Mouse (Mus musculus): Measurements from ENCODE around the gene Rora. TPM values are rescaled to one million over a fixed set of nuclear protein-coding genes. Genes with fewer than 3 reads are reported as not detected.

Gene Rora
- polyA plus RNA-seq (2012; rRNA removed): 15.5 and 18.1 TPM in 2 replicates

DNA sequence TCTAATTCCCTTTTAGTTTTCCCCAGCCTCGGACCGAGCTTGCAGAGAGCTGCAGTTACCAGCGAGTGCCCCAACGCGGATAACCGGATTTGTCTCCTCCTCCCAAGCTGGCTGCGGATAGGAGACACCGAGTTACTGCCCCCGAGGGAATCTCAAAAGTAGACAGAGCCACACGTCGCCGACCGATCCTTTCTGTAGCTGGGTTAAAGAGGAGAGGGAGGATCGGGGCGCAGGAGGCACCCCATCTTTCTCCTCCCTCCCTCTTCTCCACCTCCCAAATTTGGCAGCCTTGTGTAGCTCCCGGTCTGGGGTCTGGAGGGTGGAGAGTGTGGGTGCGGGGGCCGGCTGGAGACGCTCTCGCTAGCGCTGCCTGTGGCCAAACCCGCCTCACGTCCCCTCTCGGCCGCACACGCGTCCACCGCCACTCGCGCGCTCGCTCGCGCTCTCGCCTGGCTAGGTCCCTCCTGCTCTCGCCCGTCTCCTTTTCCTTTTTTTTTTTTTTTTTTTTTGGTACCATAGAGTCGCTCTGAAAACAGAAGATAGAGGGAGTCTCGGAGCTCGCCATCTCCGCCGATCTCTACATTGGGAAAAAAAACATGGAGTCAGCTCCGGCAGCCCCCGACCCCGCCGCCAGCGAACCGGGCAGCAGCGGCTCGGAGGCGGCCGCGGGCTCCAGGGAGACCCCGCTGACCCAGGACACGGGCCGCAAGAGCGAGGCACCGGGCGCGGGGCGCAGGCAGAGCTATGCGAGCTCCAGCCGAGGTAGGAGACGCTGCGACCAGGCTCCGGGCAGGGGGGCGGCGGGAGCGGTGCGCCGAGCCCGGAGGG lies at the start of gene Rora:
Gene Rora, plus strand, starts transcription at position 576 of the 828 bp plus-strand sequence.
- peak; percentile 20 to 56 for DNase-seq (ENCODE audit: extremely low spot score in 1 of 2, low spot score in 1 of 2)

DNA sequence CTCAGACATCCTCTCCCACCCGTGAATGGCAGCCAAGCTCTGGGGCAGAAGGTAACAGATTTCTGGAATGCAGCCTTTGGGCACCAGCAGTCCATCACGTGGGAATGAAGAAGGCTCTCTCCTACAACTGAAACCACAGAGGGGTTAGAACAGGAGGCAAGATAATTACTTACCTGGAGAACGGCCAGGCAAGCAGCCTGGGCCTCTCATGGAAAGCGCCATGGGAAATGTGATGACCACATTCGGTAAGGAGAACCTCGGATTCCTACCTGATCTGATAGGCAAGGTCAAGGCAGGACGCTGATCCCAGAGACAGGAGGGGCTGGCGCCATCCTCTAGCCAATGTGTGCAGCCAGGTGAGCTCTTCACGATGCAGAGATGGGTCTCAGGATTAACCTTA lies 39.6 kb upstream of the Rora start:
- no peak for DNase-seq (ENCODE audit: extremely low spot score in 1 of 2, low spot score in 1 of 2)

DNA sequence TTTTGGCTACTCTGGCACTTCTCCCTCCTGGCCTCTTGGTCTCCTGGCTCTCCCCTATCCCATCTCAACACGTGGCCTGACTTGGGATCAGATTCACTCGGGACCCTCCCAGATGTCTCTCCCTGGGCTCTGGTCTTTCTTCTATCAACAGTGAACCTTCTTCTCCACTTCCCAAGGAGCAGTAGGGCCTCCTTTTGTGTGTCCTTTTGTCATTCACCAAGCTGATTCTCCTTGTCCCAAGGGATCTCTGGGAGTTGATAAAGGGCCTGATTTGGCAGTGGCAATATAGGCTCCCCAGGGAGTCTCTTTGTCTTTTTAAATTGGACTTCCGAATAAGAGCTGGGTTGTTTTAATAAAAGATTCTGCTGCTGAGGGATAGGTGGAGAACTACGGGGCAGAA lies 36.5 kb upstream of the Rora start:
- DNase-seq (ENCODE audit: extremely low spot score in 1 of 2, low spot score in 1 of 2): no peak

DNA sequence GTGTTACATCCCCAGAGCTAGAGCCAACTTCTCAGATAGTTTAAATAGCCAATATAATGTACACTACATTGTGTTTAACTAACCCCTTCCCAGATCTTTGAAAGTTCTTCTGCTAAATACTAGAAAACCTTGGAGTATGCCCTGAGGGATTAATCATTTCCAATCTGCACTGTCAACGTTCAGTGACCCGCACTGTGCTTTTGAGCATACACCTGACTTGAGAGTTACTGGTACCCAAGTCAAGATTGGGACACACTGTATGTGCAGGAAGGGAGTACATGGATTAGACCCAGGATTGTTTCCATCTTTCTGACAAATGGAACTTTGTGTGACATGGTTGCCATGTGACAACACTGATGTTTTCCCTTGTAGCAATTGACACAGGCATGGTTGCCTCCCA lies 33.5 kb upstream of the Rora start:
- no peak for DNase-seq (ENCODE audit: extremely low spot score in 1 of 2, low spot score in 1 of 2)

DNA sequence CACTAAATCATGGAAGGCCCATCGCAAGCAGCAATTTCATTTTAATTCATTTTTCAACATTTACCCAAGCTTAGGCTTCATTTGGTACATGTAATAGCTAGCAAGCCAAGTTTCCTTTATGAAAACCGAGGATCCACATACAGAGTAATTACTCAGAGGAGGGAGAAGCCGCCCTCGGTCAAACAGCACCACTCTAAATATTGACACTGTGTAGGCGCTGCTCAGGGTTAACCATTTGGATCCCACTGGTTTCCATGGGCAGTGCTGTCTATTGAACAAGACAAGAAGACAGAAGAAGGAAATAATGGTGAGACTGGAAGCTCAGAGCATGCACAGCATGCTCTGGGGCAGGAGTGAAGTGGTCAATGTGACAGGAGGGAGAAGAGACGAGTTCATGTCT lies 33.1 kb upstream of the Rora start:
- DNase-seq (ENCODE audit: extremely low spot score in 1 of 2, low spot score in 1 of 2): no peak

DNA sequence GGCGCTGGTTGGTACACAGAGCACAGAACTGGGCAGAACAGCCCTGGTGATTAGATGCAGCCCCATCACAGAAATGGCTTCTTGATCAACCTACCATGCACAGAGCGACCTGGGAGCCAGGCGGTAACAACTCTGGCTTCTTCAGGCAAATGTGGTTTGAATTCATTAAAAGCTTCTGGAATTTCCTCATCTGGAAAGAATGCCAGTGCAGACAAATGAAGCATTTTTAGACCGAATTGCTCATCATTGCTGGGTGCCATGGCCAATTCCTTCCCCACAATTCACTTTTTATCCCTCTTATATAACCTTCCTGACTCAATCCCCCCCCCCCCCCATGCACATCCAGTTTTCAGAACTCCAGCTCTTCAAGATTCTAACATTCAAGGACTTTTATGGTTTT lies 28.6 kb upstream of the Rora start:
- no peak for DNase-seq (ENCODE audit: extremely low spot score in 1 of 2, low spot score in 1 of 2)

DNA sequence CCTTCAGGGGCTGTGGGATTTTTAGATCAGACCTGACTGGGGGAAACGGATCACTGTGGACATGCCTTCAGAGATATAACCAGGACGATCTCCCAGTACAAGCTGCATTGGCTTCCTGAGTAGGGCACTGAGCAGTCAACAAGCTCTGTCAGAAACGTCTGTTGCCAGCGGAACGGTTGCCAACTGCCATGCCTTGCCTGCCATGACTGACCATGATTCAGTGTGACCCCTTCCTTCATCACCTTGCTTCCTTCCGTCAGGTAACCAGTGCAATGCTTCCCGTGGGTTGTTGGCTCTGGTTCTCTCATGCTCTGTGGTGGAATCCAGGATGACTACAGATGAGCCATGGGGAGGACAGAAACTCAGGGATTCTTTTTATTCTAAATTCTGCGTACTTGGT lies 16.3 kb upstream of the Rora start:
- DNase-seq (ENCODE audit: extremely low spot score in 1 of 2, low spot score in 1 of 2): no peak

DNA sequence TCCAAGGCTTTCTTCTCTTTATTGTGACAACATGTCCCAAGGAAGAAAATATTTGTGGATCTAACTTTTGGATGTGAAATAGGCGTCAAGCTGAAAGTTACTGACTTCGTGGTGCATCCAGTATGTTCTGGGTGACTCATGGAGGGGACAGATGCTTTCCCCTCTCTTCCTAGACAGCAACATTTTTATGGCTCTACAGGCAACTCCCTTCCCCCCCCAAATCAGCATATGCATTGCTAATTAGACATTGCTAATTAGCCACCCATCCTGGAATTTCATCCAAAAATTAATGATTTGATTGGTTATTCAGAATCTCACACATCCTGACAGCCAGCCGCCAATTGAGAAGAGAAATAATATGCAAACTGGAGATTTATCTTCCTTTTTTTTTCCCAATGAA lies 12.5 kb upstream of the Rora start:
- no peak for DNase-seq (ENCODE audit: extremely low spot score in 1 of 2, low spot score in 1 of 2)

DNA sequence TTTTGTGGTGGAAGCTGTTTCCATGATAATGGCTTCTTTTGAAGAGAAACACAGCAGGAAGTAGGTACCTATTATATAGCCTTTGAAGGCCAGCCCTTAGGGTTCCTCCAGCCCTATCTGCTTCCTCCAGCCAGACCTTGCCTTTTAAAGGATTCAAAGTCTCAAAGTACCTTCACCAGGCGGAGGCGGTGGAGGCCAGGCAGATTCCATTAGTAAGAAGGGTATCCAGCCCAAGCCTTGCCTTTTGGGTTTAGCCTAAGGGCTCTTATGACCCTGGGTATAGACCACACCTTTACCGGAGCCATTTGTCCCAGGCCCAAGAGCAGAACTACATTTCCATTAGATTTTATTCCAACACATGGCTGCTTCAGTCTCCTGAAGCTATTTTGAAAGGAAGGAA lies 5.5 kb upstream of the Rora start:
- no peak for DNase-seq (ENCODE audit: extremely low spot score in 1 of 2, low spot score in 1 of 2)

DNA sequence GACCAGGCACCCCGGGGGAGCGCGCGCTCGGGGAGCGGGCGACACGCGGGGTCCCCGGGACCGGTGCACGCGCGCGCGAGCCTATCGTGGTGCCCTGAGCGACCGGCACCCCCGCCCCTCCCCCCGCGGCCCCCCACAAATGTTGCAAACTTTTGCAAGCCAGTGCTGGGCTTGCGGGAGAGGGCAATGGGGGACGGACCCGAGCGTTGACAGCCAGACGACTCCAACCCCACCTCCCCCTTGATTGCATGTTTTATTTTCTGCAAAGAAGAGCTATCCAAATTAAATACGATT lies 400 bp downstream of the Rora start:
- DNase-seq (ENCODE audit: extremely low spot score in 1 of 2, low spot score in 1 of 2): no peak

DNA sequence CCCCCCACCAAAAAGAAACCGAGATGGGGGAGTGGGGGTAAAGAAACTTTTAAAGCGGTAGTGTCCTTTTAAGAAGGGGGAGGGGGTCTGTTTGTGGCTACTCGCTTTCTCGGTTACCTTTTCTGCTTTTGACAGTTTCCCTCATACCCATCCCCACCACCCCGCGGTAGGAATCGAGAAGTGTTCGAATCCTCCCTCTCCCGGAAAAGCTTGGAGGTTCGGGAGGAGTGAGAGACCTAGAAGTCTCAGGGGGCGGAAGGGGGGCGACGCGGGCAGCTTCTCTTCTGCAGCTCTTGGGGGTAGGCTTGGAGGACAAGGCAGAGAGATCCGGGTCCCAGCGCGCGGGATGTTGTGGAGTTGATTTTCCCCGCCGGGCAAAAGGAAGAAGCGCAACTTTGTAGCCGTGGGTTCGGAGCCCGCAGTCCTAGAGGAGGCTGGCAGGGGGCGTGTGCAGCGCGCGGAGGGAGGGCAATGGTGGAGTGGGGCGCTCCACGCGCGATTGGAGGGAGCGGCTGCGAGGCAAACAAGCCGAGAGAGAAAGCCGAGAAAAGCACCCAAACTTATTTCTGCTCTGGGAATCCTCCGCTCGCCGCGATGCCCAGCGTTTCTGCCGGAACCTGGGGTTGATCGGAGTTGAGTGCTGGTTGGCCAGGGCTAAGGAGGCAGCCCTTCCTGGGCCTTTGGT lies 889 bp downstream of the Rora start:
- DNase-seq (ENCODE audit: extremely low spot score in 1 of 2, low spot score in 1 of 2): peak in 1 of 2 experiments; percentile 52

DNA sequence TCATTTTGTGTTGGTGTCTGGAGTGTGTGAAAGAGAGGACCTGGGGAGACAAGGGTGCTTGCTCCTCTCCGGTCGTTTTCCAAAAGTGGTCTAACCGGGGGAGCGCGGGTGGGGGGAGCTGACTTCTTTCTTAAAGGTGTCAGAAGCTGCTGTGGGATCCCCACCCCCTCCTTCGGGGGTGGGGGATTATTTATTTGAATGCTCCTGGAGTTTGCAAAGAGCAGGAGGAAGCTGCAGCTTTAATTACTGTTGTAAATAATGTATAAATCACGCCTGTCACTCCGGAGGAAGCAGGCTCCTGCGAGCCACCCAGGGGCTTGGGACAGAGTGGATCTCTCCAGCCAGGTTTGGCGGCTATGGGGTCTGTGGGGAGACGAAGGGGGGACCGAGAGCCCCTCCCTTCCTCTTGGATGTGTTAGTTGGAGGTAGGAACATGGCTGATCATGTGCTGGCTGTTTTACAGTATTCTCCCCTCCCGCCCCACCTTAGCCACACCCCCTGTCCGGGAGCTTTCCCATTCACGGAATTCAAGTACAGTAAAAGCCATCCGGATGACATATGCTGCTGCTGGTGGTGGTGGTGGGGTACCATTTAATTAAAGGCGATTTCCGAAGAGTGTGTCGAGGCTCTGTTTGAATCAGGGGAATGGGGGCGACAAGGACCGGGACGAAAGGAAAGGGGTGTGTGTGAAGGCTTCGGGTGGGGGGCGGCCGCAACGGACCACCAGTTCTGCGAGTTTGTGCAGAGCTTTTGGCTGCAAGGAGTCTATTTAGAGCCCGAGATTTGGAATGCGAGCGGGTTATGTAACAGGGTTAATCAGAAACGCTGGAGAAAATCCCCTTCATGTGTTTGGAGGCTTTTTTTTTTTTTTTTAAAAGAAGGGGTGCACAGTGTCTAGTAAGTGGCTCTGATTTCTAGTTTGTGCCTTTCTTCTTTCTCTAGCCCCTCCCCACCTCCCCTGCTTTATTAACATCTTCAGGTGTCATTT lies 1.7 kb downstream of the Rora start:
- DNase-seq (ENCODE audit: extremely low spot score in 1 of 2, low spot score in 1 of 2): peak in 1 of 2 experiments; percentile 49

DNA sequence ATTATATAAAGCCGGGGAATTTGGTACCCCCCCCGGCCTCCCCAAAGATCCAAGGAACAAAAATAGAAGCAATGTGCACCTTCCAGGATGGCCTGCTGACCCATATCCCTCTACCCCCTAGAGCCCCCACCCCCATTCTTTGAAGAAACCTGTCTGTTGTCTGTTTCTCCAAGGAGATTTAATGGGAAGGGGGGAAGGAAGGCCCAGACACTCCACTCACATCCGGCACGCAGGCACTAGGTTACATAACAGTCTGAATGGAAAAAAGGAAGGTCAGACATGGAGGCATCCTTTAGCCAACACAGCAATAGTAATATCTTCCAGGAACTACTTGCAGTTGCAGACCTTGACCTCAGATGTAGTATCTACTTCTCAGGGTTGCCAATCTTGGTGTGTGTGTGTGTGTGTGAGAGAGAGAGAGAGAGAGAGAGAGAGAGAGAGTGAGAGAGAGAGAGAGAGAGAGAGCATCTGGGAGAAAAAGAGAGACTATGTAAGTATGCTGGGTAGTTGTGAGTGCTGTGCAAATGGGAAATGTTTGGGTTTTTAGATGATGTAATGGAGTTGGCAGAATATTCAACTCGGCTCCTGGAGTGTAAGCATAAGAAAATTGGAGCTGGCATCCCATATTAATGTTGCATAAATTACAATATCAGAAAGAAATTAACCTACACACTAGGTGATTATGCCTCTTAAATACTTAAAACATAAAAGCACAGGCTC lies 2.6 kb downstream of the Rora start:
- DNase-seq (ENCODE audit: extremely low spot score in 1 of 2, low spot score in 1 of 2): peak in 1 of 2 experiments; percentile 44

DNA sequence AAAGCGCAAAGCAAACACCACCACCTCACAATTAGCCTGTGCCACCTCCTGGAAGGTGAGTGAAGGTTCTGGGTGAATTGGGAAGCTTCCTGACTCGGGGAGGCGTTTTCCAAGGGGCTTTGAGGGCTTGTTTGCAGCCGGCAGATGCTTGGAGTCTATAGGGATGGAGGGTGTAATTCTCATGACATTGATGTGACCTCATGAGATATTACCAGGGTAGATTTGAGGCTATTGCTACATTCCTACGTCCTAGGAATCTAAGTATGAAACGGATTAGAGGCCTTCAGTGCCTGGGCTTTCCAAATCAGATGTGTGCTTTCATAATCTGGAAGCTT lies 3.2 kb downstream of the Rora start:
- DNase-seq (ENCODE audit: extremely low spot score in 1 of 2, low spot score in 1 of 2): no peak

DNA sequence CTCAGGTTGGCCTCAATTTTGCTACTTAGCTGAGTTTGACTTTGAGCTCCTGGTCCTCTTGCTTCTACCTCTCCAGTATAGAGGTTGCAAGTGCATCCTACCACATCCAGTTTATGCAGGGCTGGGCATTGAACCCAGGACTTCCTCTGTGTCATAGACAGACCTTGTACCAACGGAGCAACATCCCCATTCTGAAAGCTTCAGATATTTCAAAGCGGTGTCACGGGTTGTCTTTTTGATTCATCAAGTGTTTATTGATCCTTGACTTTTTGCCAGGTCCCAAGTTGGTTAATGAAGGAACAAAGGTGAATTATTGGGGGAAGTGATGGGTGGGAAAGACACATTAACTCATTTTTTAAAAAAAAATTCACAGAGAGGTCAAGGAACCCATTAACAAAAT lies 17.1 kb downstream of the Rora start:
- DNase-seq (ENCODE audit: extremely low spot score in 1 of 2, low spot score in 1 of 2): no peak

DNA sequence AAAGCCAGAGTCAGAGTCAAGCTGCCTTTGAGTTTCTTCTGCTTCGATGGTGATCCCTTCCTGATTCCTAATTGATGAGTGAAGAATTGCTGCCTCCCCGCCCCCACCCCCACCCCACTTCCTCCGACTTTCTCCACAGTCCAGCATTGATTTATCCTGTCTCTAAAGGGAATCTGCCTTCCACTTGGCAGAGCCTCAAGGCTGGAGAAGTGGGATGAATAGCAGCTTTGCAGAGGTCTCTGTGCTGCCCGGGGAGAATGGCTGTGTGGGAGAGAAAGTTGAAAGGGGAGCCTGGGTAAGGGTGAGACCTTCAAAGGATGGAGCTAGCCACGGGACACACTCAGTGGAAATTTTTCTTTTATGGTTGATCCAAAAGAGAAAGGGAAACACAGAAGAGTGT lies 18.9 kb downstream of the Rora start:
- no peak for DNase-seq (ENCODE audit: extremely low spot score in 1 of 2, low spot score in 1 of 2)

DNA sequence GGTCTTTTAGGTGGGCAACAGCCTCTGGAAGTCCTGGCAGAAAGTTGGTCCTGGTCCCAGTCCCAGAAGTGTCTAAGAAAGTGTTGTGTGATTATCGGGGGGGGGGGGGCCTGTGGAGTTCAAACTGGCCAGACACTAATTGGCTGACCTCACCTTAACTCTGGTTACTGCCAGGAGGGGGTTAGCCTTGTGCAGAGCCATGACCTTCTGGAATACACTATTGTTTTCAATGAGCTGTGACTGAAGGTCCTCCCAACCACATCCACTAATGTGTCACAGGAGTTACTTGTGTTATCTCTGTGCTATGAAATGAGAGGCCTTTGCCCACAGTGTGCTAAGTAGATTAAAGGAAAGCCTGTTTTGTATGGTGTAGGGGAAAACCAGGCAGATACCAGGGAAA lies 19.6 kb downstream of the Rora start:
- DNase-seq (ENCODE audit: extremely low spot score in 1 of 2, low spot score in 1 of 2): no peak

DNA sequence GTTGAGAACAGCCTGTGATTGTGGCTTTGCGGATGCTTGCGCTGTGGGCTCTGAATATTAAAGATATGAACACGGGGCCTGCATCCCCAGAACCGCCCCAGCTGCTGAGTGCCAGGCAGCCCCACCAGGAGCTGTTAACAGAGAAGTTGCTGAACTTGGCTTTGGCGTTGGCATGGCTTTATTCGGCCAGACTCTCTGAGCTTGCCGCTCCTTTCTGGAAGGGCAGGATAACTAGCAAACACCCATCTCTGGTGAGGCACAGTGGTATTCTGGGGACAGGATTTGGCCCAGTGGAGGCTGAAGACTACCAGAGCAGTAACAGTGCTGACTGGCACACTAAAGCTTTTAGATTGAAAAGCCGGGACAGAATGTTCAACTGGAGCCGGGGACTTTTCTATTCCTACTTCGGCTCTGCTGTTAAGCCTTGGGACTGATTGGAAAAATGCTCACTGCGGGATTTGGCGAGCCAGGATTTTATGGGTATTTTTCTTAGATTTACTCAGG lies 26.3 kb downstream of the Rora start:
- no peak for DNase-seq (ENCODE audit: extremely low spot score in 1 of 2, low spot score in 1 of 2)

DNA sequence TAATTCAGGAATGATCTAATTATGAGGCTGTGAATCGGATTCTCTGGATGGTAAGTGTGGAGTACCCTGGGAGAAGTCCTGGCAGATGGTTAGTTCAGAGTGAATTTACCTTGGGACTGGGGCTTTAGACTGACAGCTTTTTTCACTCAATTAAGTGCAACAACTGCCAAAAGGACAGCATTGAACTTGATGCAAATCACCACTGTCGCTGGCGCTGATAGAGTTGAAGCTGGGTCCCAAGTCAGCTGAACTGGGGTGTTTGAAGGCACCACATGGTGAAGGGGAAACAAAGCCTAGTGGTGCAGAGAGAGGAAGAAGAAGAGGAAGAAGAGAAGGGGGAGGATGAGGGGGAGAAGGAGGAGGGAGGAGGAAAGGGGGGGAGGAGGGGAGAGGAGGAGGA lies 30.4 kb downstream of the Rora start:
- DNase-seq (ENCODE audit: extremely low spot score in 1 of 2, low spot score in 1 of 2): no peak

DNA sequence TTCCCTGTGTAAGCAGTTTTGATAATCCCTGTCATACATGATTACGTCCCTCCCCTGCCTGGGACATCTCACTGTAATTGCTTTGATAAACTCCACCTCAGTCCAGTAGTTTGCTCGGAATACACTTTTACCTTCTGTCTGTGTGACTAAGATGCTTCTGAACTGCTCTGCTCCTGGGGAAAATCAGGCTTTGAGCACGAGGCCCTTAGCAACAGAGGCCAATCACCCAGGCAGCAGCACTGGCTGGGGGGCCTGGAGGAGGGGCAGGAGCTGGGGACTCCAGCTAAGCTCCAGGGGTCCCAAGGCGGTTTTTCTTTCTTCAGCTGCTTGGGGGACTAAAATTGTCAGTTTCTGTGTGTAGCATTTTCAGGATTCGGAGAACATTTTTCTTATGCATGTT lies 32.0 kb downstream of the Rora start:
- no peak for DNase-seq (ENCODE audit: extremely low spot score in 1 of 2, low spot score in 1 of 2)
